Mouse (Mus musculus): Measurements from ENCODE around the gene Elp4.

GRCm38 (mm10) chr2:105691296-105691695, 213.1 kb downstream of the Elp4 start:
- no peak for TF ChIP-seq POLR2AphosphoS2 (IDR thresholded peaks at IDR 0.05; ENCODE audit: insufficient read length, low read depth)
- TF ChIP-seq POLR2A (IDR thresholded peaks at IDR 0.05; ENCODE audit: insufficient read length, low read depth): no peak
- no peak for TF ChIP-seq TCF12 (IDR thresholded peaks at IDR 0.05; ENCODE audit: insufficient read depth, poor library complexity, severe bottlenecking)
- TF ChIP-seq E2F4 (IDR thresholded peaks at IDR 0.05; ENCODE audit: insufficient read depth): no peak
- no peak for TF ChIP-seq USF1 (IDR thresholded peaks at IDR 0.05; ENCODE audit: low read depth)
- TF ChIP-seq MYOG (IDR thresholded peaks at IDR 0.05; ENCODE audit: control insufficient read depth in 1 of 3, insufficient read depth in 1 of 3, insufficient read length in 2 of 3, low read depth in 2 of 3): no peak
- no peak for TF ChIP-seq MYOD1 (IDR thresholded peaks at IDR 0.05; ENCODE audit: control insufficient read depth in 1 of 3, insufficient read length in 2 of 3, low read depth in 2 of 3)
- no peak for TF ChIP-seq MAX (IDR thresholded peaks at IDR 0.05; ENCODE audit: low read depth)
- no peak for TF ChIP-seq REST (IDR thresholded peaks at IDR 0.05; ENCODE audit: insufficient read depth, insufficient read length)
- no peak for TF ChIP-seq TCF3 (IDR thresholded peaks at IDR 0.05; ENCODE audit: insufficient read length, low read depth)

Data from myocyte (in vitro differentiated cells).